Mouse (Mus musculus) CD8-positive naive resting alpha-beta T cell, adult 57 days (primary cell): ENCODE results near the gene Msto1. TPM values are rescaled to one million over a fixed set of nuclear protein-coding genes. Genes with fewer than 3 reads are reported as not detected.

ENCODE experiments used
- total RNA-seq: library from RNA; stranded (reverse); gene quantifications from one replicate; pipeline ENCODE4 v1.2.4, GENCODE M21; 2023

The Msto1 gene
- total RNA-seq, result 14.6 TPM

GRCm38 (mm10) chr3:88913511-88914383 is at the start of gene Msto1:
Msto1 (minus strand) TSS chr3:88913999.

GRCm38 (mm10) chr3:88950576-88951326 is 37.0 kb upstream of the Msto1 start, which contains the start of the genes Ash1l and Dap3:
Ash1l (plus strand) TSS chr3:88950622.
Dap3 (minus strand) TSS chr3:88951181.

Other genes with a start within 250 kb of the Msto1 start
- 99.9 TPM for gene Khdc4, start 228.2 kb downstream of the Msto1 start, total RNA-seq
- 28.9 TPM for gene Rit1, start 197.2 kb downstream of the Msto1 start, total RNA-seq
- gene Syt11, start 138.8 kb downstream of the Msto1 start, total RNA-seq, result 13.0 TPM
- 73.6 TPM for gene Gon4l, start 78.8 kb downstream of the Msto1 start, total RNA-seq
- gene Ash1l, start 36.6 kb upstream of the Msto1 start, total RNA-seq, result 65.3 TPM
- gene Dap3, start 37.2 kb upstream of the Msto1 start, total RNA-seq, result 79.8 TPM
- gene Rusc1, start 179.3 kb upstream of the Msto1 start, total RNA-seq, result 80.4 TPM
- not detected for gene Gm43738, start 187.1 kb upstream of the Msto1 start, total RNA-seq
- gene Fdps, start 188.0 kb upstream of the Msto1 start, total RNA-seq, result 24.2 TPM
- not detected for gene Pklr, start 222.1 kb upstream of the Msto1 start, total RNA-seq
- gene Hcn3, start 246.2 kb upstream of the Msto1 start, total RNA-seq, result 19.3 TPM